Mouse (Mus musculus) heart, postnatal 0 days (tissue): ENCODE results near the gene Emc1. TPM values are rescaled to one million over a fixed set of nuclear protein-coding genes. Genes with fewer than 3 reads are reported as not detected.

Experiments
- ATAC-seq: fragments of 200-750 bp; cut with Nextera tagmentation; 2 replicates; pipeline ENCODE4 v1.8.0; 2017; ENCODE audit warnings: low read depth, moderate number of reproducible peaks, moderate library complexity; ENCODE audit not compliant: insufficient read depth
- DNase-seq: peaks from one replicate; pipeline ENCODE4 v3.0.0-alpha.2; 2016; ENCODE audit warnings: low spot score
- H3K27ac ChIP-seq: fragments of 300-500 bp; sonication (generic); 2 replicates; pipeline ENCODE4 v1.5.1; 2014; ENCODE audit warnings: low read depth, mild to moderate bottlenecking
- H3K27me3 ChIP-seq: fragments of 300-500 bp; sonication (generic); 2 replicates; pipeline ENCODE4 v1.6.1; 2014; ENCODE audit warnings: low read length, mixed read lengths; ENCODE audit not compliant: control insufficient read depth, insufficient read depth
- H3K36me3 ChIP-seq: fragments of 300-500 bp; sonication (generic); replicated peaks from 2 replicates; pipeline ENCODE4 v1.6.1; 2014; ENCODE audit warnings: low read length, mixed read lengths; ENCODE audit not compliant: control insufficient read depth, insufficient read depth
- H3K4me1 ChIP-seq: fragments of 300-500 bp; sonication (generic); 2 replicates; pipeline ENCODE4 v1.6.1; 2014; ENCODE audit warnings: antibody characterized with exemption; ENCODE audit not compliant: control insufficient read depth, insufficient read depth
- H3K4me2 ChIP-seq: fragments of 300-500 bp; sonication (generic); 2 replicates; pipeline ENCODE4 v1.6.1; 2014; ENCODE audit warnings: low read depth, mild to moderate bottlenecking, low read length, moderate library complexity
- H3K4me3 ChIP-seq: fragments of 300-500 bp; sonication (generic); 2 replicates; pipeline ENCODE4 v1.5.1; 2014; ENCODE audit warnings: low read depth, low read length
- H3K9ac ChIP-seq: fragments of 300-500 bp; sonication (generic); replicated peaks from 2 replicates; pipeline ENCODE4 v1.6.1; 2014; ENCODE audit warnings: low read depth, low read length, mixed read lengths
- H3K9me3 ChIP-seq: fragments of 300-500 bp; sonication (generic); replicated peaks from 2 replicates; pipeline ENCODE4 v1.6.1; 2016; ENCODE audit warnings: low read length; ENCODE audit not compliant: control insufficient read depth
- CTCF ChIP-seq: IDR thresholded peaks from 2 replicates; pipeline ENCODE4 v1.5.1; 2016; ENCODE audit warnings: antibody characterized with exemption, control low read depth, low read depth
- EP300 ChIP-seq: IDR thresholded peaks from 2 replicates; pipeline ENCODE4 v1.6.1; 2016; ENCODE audit warnings: antibody characterized with exemption, low read depth
- WGBS: fragments of 180-500 bp; shearing (Covaris S2); extraction: QIAGEN DNeasy Blood & Tissue Kit; methylation state at CpG from one replicate; pipeline ENCODE4 v1.1.7; 2014; 5-methylcytosine and 5-hydroxymethylcytosine counted together
- polyA plus RNA-seq: library from polyadenylated mRNA; unstranded; fragments of >200 nt; fragmentation: Nextera tagmentation; extraction: Ambion mirVana; gene quantifications from 2 replicates; pipeline ENCODE4 v1.2.1, GENCODE M21; 2015
- total RNA-seq: library from RNA; depleted of rRNA; stranded (reverse); fragments of >200 nt; gene quantifications from 2 replicates; pipeline ENCODE4 v1.2.3, GENCODE M21; 2014; ENCODE audit warnings: low replicate concordance

The Emc1 gene
- total and polyA plus RNA-seq, 2 experiments from 2014 or later, result 25.3 to 41.5 TPM

GRCm38 (mm10) chr4:139330605-139331004, 21.8 kb upstream of the Emc1 start:
- Histone ChIP-seq H3K9me3 (no peaks in the 10 kb centered on the region), H3K27ac (no peak overlapping the region), H3K27me3 (peaks cover 7% of the 10 kb centered on the region; the same call in 1 of the 2 replicates), H3K4me2 (peak overlapping the region; percentile 53), H3K4me1 (0 out of 2 replicates have a peak, but pooled peaks cover 6% of the 10 kb centered on the region), H3K4me3 (peak overlapping the region; percentile 31), H3K9ac (no peak overlapping the region), H3K36me3 (no peaks in the 10 kb centered on the region)
- peak; percentile 73 for TF ChIP-seq CTCF
- no peak for TF ChIP-seq EP300
- DNase-seq (peak; percentile 83), ATAC-seq (peak; percentile 93)
- WGBS, result 8% methylated on average over 10 of the region's 10 CpGs

GRCm38 (mm10) chr4:139334631-139335295, 17.6 kb upstream of the Emc1 start:
- Histone ChIP-seq H3K27me3 (peaks cover 10% of the 10 kb centered on the region; the same call in 1 of the 2 replicates), H3K4me2 (no peak overlapping the region), H3K36me3 (no peaks in the 10 kb centered on the region), H3K9me3 (no peaks in the 10 kb centered on the region), H3K4me1 (0 out of 2 replicates have a peak, but pooled peaks cover 7% of the 10 kb centered on the region), H3K4me3 (no peak overlapping the region), H3K9ac (no peak overlapping the region), H3K27ac (no peak overlapping the region)
- WGBS, result 81% methylated on average over 5 of the region's 9 CpGs
- TF ChIP-seq EP300, result no peak
- DNase-seq (no peak), ATAC-seq (no peak)

- no peak for TF ChIP-seq EP300
- TF ChIP-seq CTCF, result no peak
- no peak for ATAC-seq
- no peak for DNase-seq
- 34% methylated on average over 7 of the region's 7 CpGs for WGBS
- H3K9me3 ChIP-seq, result no peaks in the 10 kb centered on the region
- no peak overlapping the region for H3K27ac ChIP-seq
- no peak overlapping the region for H3K9ac ChIP-seq
- no peak overlapping the region for H3K4me2 ChIP-seq
- H3K36me3 ChIP-seq, result no peaks in the 10 kb centered on the region
- peaks cover 10% of the 10 kb centered on the region; the same call in 1 of the 2 replicates for H3K27me3 ChIP-seq
- 0 out of 2 replicates have a peak, but pooled peaks cover 7% of the 10 kb centered on the region for H3K4me1 ChIP-seq
- H3K4me3 ChIP-seq, result no peak overlapping the region
Observed at GRCm38 (mm10) chr4:139335507-139335906, 16.9 kb upstream of the Emc1 start.

- 18% methylated on average over 24 of the region's 24 CpGs for WGBS
- peak overlapping the region; percentile 34; the same call in 1 of the 2 replicates for H3K9ac ChIP-seq
- no peaks in the 10 kb centered on the region for H3K36me3 ChIP-seq
- peak overlapping the region; percentile 30 for H3K4me3 ChIP-seq
- ATAC-seq (peak; percentile 86), DNase-seq (peak; percentile 84)
- no peaks in the 10 kb centered on the region for H3K9me3 ChIP-seq
- no peak overlapping the region for H3K27ac ChIP-seq
- peak overlapping the region; percentile 63 for H3K4me2 ChIP-seq
- H3K4me1 ChIP-seq, result 0 out of 2 replicates have a peak, but pooled peaks cover 7% of the 10 kb centered on the region
- TF ChIP-seq EP300 (no peak), CTCF (peak; percentile 83)
- H3K27me3 ChIP-seq, result 0 out of 2 replicates have a peak, but pooled peaks cover 3% of the 10 kb centered on the region
Observed at GRCm38 (mm10) chr4:139336822-139337483, 15.4 kb upstream of the Emc1 start.

- WGBS, result 41% methylated on average over 33 of the region's 33 CpGs
- no peak overlapping the region for H3K4me3 ChIP-seq
- no peak for DNase-seq
Observed at GRCm38 (mm10) chr4:139338145-139338544, 14.2 kb upstream of the Emc1 start.

More at GRCm38 (mm10) chr4:139338145-139338544, 14.2 kb upstream of the Emc1 start:
- Histone ChIP-seq H3K9ac (no peak overlapping the region), H3K9me3 (no peaks in the 10 kb centered on the region), H3K27ac (no peak overlapping the region), H3K36me3 (no peaks in the 10 kb centered on the region), H3K4me2 (no peak overlapping the region), H3K27me3 (0 out of 2 replicates have a peak, but pooled peaks cover 3% of the 10 kb centered on the region), H3K4me1 (0 out of 2 replicates have a peak, but pooled peaks cover 7% of the 10 kb centered on the region)
- ATAC-seq, result no peak
- no peak for TF ChIP-seq EP300
